Mouse (Mus musculus): Measurements from ENCODE around the gene Igsf9.

Igsf9 gene

DNA sequence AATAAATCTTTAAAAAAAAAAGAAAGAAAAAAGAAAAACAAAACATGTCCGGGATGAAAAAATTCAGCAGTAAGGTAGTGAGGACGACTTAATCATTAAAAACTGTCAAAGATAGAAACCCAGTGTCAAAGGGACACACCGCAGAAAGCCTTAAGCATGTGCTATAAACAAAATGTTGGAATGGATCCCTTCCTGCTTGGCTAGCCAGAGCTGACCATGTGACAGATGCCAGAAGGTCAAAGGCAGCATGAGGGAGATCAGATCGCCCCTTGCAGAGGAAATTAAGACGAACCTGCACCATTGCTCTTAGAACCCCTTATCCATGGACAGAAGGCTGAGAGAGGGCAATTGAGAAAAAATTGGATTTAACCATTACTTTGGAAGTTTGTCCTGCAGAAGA lies 12.2 kb upstream of the Igsf9 start:
- DNase-seq = peak; percentile 39

GRCm38 (mm10) chr1:172469810-172470448 lies 11.7 kb upstream of the Igsf9 start:
- no peak for DNase-seq

DNA sequence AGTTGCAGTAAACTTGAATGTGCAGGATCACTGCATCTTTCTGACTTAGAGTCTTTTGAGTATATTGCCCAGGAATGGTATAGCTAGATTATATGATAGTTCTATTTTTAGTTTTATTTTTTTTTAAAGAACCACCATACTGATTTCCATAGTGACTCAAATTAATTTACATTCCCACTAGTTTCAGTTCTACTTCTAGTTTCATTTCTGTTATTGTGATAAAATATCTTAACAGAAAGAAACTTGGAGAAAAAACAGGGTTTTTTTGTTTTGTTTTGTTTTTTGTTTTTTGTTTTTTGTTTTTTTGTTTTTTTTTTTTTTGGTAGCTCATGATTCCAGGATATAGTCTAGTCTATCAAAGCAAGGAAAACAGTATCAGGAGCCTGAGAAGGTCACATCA lies 8.7 kb upstream of the Igsf9 start:
- DNase-seq = no peak

GRCm38 (mm10) chr1:172474196-172474595 lies 7.4 kb upstream of the Igsf9 start:
- DNase-seq = no peak

- DNase-seq = peak; percentile 50
Observed at GRCm38 (mm10) chr1:172475054-172475741, 6.4 kb upstream of the Igsf9 start, which contains the start of gene Slamf9. Slamf9 (plus strand) TSS chr1:172475358.

GRCm38 (mm10) chr1:172478020-172478419 lies 3.6 kb upstream of the Igsf9 start:
- no peak for DNase-seq

DNA sequence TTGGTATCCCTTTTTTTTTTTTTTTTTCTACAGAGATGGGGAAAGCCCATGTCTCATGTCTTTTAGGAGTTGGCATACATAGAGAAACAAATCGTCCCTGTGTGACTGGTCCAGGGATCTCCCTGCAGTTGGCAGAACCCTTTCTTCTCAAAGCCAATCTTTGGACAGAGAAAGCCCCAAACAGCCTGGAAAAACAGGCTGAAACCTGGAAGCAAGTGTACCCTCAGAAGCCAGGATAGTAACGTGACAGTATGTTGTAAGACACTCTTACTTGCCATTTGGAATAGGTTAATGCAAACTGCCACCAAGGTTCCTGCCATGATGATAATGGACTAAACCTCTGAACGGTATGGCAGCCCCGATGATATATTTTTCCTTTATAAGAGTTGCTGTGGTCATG lies 1.2 kb upstream of the Igsf9 start:
- DNase-seq = no peak

- no peak for DNase-seq
Observed at GRCm38 (mm10) chr1:172481111-172481510, 477 bp upstream of the Igsf9 start.

GRCm38 (mm10) chr1:172482518-172483360 lies 1.2 kb downstream of the Igsf9 start:
- DNase-seq = no peak

- no peak for DNase-seq
Observed at GRCm38 (mm10) chr1:172483361-172483660, 1.7 kb downstream of the Igsf9 start.

- DNase-seq = no peak
Observed at GRCm38 (mm10) chr1:172484236-172484635, 2.6 kb downstream of the Igsf9 start.

- no peak for DNase-seq
Observed at GRCm38 (mm10) chr1:172484671-172485070, 3.1 kb downstream of the Igsf9 start.

DNA sequence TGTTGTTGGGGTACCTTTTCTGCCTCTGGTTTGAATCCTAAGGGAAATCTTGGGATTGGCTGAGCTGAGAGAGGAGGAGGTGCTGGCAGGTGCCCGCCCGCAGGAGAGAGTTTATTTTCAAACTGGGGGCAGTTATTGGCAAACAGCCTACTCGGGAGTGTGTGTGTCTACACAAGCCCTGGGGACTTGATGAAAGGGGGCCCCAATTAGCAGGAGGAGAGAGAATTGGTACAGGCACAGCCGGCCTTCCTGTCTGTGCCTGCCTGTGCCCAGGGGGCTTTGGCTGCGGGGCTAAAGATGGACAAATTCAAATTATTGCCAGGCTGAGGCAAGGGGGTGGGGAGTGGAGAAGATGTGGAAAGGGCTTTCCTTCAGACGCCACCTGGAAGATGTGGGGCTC lies 4.2 kb downstream of the Igsf9 start:
- DNase-seq = no peak

- DNase-seq = no peak
Observed at GRCm38 (mm10) chr1:172486236-172486635, 4.6 kb downstream of the Igsf9 start.

DNA sequence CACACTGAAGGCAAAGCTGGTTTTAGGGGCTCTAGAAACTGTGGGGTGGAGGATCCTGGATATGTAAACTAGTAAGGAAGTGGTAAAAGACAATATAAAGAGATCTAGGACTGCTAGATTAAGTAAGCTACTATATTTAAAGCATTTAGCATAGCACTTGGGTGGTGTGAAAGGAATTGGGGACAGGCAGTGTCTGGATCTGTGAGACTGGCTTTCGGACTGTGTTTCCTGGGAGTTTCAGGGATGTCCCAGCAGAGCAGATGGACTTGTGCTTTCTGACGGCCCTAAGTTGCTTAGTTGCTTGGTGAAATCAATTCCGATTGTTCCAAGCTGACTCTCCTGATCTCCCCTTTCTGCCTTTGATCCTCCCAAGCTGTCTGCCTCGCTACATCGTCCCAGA lies 5.1 kb downstream of the Igsf9 start:
- DNase-seq = no peak

DNA sequence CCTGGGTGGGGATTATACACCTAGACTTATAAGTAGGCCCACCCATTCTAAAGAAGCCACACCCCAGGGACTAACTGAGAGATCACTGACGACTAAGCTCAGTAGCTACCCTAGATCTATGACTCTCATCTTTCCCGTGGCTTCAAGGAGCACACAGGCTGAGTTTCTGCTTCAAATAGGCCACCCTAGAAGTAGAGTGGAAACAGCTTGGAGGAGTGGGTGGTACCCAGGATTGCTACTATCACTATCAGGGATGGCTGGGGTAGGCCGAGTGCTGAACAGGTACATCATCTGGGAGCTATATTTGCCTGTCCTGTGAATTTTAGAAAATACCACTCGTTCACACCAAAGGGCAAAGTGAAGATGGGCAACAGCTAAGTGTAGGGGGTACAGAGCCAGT lies 6.3 kb downstream of the Igsf9 start:
- no peak for DNase-seq

DNA sequence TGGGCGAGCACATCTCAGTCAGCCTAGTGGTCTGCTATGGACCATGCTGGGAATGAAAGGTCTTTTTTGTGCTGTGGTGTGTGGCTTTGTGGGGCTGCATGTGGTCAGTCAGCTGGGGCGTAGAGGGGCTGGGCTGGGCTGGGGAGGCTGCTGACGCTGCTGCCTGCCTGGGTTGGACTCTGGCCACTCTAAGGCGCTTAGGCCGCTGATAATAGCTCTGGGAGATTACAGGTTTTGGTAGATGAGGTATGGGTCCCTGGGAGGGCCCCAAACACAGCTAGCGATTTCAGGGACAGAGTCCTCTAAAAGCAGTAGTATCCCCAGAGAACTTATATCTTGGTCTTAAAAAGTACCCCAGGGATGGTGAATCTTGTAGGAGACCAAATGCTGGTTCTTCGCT lies 7.2 kb downstream of the Igsf9 start:
- DNase-seq = no peak

GRCm38 (mm10) chr1:172489585-172490250 lies 8.1 kb downstream of the Igsf9 start:
- no peak for DNase-seq

DNA sequence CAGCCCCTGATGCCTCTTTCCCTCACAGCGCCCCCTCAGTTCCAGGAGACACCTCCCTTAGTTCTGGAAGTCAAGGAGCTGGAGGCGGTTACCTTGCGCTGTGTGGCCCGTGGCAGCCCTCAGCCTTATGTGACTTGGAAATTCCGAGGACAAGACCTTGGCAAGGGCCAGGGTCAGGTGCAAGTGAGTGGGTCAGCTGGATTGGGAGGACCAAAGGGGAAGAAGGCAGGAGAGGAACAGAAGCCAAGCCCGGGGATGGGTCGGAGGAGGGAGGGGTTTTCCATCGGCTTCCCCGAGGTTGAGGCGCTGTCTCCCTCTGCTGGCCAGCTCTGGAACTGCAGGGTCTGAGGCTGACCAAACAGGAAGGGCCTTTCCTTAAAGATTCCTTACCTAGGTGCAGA lies 8.7 kb downstream of the Igsf9 start:
- DNase-seq = peak; percentile 93

GRCm38 (mm10) chr1:172492047-172492446 lies 10.5 kb downstream of the Igsf9 start:
- DNase-seq = no peak

DNA sequence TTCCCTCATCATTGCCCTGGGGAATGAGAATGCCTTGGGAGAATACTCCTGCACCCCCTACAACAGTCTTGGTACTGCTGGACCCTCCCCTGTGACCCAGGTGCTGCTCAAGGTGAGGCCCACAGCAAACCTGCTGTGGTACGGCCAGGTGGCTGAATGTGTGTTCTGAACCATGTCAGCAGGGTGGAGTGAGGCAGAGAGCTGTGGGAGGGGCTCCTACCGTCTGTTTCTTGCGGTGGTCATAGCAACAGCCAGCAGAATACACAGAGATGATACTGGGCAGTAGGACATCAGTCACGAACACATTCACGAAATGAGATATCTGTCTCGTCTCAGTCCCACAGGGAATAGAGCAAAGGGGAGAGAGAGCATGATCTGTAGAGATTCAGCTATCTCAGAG lies 11.9 kb downstream of the Igsf9 start:
- DNase-seq = no peak

- no peak for DNase-seq
Observed at GRCm38 (mm10) chr1:172496030-172496429, 14.4 kb downstream of the Igsf9 start.

- DNase-seq = no peak
Observed at GRCm38 (mm10) chr1:172497428-172497827, 15.8 kb downstream of the Igsf9 start.

Data from lung, postnatal 10 days (tissue).